Mouse (Mus musculus): ENCODE measurements around the gene Mapk8. TPM values are rescaled to one million over a fixed set of nuclear protein-coding genes. Genes with fewer than 3 reads are reported as not detected.

Mapk8 gene
- total RNA-seq, 1 experiment = 19.6 TPM

DNA sequence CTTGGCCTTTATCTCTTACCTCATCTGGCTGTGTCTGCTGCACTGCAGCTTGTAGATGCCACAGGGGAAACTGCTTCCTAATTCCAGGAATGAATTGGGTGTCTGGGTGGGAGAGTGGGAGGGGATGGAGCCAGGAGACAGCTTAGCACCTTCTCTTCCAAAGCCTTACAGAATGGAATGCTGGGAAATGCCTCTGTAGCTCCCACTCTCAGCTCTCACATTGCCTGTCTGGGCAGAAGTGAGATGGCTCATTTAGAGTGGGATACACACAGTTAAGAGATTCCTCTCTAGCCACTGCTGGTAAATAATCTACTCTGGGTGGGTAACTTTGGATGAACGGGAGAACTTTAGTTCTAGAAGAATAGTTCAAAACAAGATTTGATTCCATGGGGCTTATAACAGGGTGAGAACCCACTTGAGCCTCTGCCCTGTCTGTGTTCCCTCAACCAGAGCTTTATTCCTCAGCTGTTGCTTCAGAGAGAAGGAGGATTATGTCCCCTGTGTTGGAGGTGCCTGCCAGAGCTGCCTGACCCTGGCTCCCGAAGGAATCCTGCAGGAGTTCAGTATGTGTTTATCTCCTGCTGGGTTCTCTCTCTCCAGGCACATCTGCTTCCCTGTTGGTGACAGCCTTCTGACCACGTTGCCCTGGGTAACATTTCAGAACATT is 29.3 kb upstream of the Mapk8 start:
- H3K4me3 ChIP-seq (ENCODE audit: insufficient read depth in 1 of 2, low read depth in 1 of 2, low read length in 2 of 2, poor library complexity in 1 of 2, severe bottlenecking in 1 of 2) = no peak overlapping the region
- no peaks in the 10 kb centered on the region for H3K36me3 ChIP-seq (ENCODE audit: control insufficient read depth, insufficient read depth, low read length, poor library complexity, severe bottlenecking)
- H3K27ac ChIP-seq (ENCODE audit: insufficient read depth, low read depth, low read length, poor library complexity, severe bottlenecking) = no peak overlapping the region
- in situ Hi-C loops (cut with MboI; ENCODE audit: low sequenced_read_pairs in 2 of 2, unreplicated experiment in 2 of 2) = no loop called here
- no peak overlapping the region for H3K9ac ChIP-seq (ENCODE audit: insufficient read depth, low read depth, low read length, poor library complexity, severe bottlenecking)
- no peaks in the 10 kb centered on the region for H3K4me1 ChIP-seq (ENCODE audit: control insufficient read depth in 2 of 2, insufficient read depth in 2 of 2, low read length in 2 of 2, poor library complexity in 1 of 2)
- TF ChIP-seq HCFC1 (IDR thresholded peaks at IDR 0.05; ENCODE audit: borderline replicate concordance, insufficient read depth, low read length) = no peak
- no peak for TF ChIP-seq MAFK (IDR thresholded peaks at IDR 0.05; ENCODE audit: insufficient read depth, low read depth, low read length)
- TF ChIP-seq ZNF384 (IDR thresholded peaks at IDR 0.05; ENCODE audit: low read depth, low read length) = no peak
- no peak for TF ChIP-seq CHD2 (IDR thresholded peaks at IDR 0.05; ENCODE audit: low read depth, low read length)
- DNase-seq (ENCODE audit: low read depth, low spot score) = no peak
- H3K9me3 ChIP-seq (ENCODE audit: control insufficient read depth, insufficient read depth, low read depth, low read length) = no peaks in the 10 kb centered on the region

DNA sequence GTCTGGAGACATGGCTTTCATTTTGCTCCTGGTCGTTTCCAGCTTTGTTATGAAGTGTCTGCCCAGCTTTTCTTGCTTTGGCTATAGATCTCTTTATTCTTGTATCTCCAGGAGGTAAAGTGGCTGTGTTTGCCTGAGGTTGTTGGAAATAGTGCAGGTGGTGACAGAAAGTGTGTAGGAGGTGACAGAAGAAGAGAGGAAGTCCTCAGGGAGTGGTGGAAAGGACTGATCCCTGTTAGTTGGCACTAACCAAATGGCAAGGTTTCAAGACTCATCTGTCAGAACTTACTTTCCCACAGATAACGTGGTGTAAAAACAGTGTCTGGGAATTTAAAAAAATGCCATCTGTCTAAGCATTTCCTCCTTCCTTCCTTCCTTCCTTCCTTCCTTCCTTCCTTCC is 27.5 kb upstream of the Mapk8 start:
- no peak for TF ChIP-seq CHD2 (IDR thresholded peaks at IDR 0.05; ENCODE audit: low read depth, low read length)
- no peak for TF ChIP-seq HCFC1 (IDR thresholded peaks at IDR 0.05; ENCODE audit: borderline replicate concordance, insufficient read depth, low read length)
- no peak for TF ChIP-seq ZNF384 (IDR thresholded peaks at IDR 0.05; ENCODE audit: low read depth, low read length)
- no peak for TF ChIP-seq MAFK (IDR thresholded peaks at IDR 0.05; ENCODE audit: insufficient read depth, low read depth, low read length)
- TF ChIP-seq ZC3H11A (IDR thresholded peaks at IDR 0.05; ENCODE audit: borderline replicate concordance, low read depth, low read length) = no peak
- Histone ChIP-seq H3K27ac (ENCODE audit: insufficient read depth, low read depth, low read length, poor library complexity, severe bottlenecking) (no peak overlapping the region), H3K9me3 (ENCODE audit: control insufficient read depth, insufficient read depth, low read depth, low read length) (no peaks in the 10 kb centered on the region), H3K4me1 (ENCODE audit: control insufficient read depth in 2 of 2, insufficient read depth in 2 of 2, low read length in 2 of 2, poor library complexity in 1 of 2) (no peaks in the 10 kb centered on the region), H3K9ac (ENCODE audit: insufficient read depth, low read depth, low read length, poor library complexity, severe bottlenecking) (no peak overlapping the region), H3K36me3 (ENCODE audit: control insufficient read depth, insufficient read depth, low read length, poor library complexity, severe bottlenecking) (no peaks in the 10 kb centered on the region), H3K4me3 (ENCODE audit: insufficient read depth in 1 of 2, low read depth in 1 of 2, low read length in 2 of 2, poor library complexity in 1 of 2, severe bottlenecking in 1 of 2) (no peak overlapping the region)
- DNase-seq (ENCODE audit: low read depth, low spot score) = no peak
- in situ Hi-C loops (cut with MboI; ENCODE audit: low sequenced_read_pairs in 2 of 2, unreplicated experiment in 2 of 2) = no loop called here

DNA sequence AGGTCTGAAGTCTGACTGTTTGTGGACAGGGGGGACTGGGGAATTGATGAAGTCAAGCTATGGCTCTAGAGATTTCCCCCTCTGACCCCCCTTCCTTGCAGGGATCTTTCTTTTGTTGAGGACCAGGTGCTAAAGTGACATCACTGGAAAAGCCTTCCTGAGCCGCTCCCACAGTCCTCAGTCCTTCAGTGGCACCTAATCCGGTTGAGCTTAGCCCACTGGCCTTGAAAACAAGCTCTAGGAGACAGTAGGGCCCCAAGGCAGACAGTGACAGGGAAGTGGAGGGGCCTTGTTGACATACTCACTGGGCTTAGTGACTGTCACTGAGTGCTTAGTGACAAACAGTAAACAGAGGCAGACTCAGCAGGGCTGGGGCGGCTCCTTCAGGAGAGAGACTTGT is 24.4 kb upstream of the Mapk8 start, which contains the start of gene Frmpd2:
Gene Frmpd2 (plus strand): TSS at position 366 of the 400 bp plus-strand sequence.
- in situ Hi-C loops (cut with MboI; ENCODE audit: low sequenced_read_pairs in 2 of 2, unreplicated experiment in 2 of 2) = no loop called here
- no peak within 1 kb of the TSS for H3K27ac ChIP-seq (ENCODE audit: insufficient read depth, low read depth, low read length, poor library complexity, severe bottlenecking)
- DNase-seq (ENCODE audit: low read depth, low spot score) = no peak

DNA sequence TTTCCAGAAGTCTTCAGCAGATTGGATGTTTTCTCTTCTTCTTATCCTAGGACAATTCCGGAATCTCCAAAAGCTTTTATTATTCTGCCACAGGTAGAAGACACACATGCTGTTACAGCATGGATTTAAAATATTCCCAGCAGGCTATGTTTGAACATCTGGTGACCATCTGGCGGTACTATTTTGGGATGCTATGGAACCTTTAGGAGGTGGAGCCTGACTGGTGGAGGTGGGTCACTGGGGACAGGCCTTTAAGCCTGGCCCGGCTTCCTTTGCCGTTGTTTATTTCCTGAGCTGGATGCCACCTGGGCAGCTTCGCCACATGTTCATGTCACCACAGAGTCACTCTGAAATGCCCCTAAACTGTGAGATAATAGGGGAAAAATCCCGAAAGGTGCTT is 20.8 kb upstream of the Mapk8 start:
- DNase-seq (ENCODE audit: low read depth, low spot score) = no peak

More for the DNA sequence above, 24.4 kb upstream of the Mapk8 start, which contains the start of gene Frmpd2:
- H3K9me3 ChIP-seq (ENCODE audit: control insufficient read depth, insufficient read depth, low read depth, low read length) = no peaks in the 10 kb centered on the region
- no peaks in the 10 kb centered on the region for H3K4me1 ChIP-seq (ENCODE audit: control insufficient read depth in 2 of 2, insufficient read depth in 2 of 2, low read length in 2 of 2, poor library complexity in 1 of 2)
- no peak for TF ChIP-seq ZC3H11A (IDR thresholded peaks at IDR 0.05; ENCODE audit: borderline replicate concordance, low read depth, low read length)
- TF ChIP-seq ZNF384 (IDR thresholded peaks at IDR 0.05; ENCODE audit: low read depth, low read length) = no peak
- TF ChIP-seq CHD2 (IDR thresholded peaks at IDR 0.05; ENCODE audit: low read depth, low read length) = no peak
- no peak for TF ChIP-seq MAFK (IDR thresholded peaks at IDR 0.05; ENCODE audit: insufficient read depth, low read depth, low read length)
- TF ChIP-seq HCFC1 (IDR thresholded peaks at IDR 0.05; ENCODE audit: borderline replicate concordance, insufficient read depth, low read length) = no peak
- no peak within 1 kb of the TSS for H3K9ac ChIP-seq (ENCODE audit: insufficient read depth, low read depth, low read length, poor library complexity, severe bottlenecking)
- H3K36me3 ChIP-seq (ENCODE audit: control insufficient read depth, insufficient read depth, low read length, poor library complexity, severe bottlenecking) = no peaks in the 10 kb centered on the region
- H3K4me3 ChIP-seq (ENCODE audit: insufficient read depth in 1 of 2, low read depth in 1 of 2, low read length in 2 of 2, poor library complexity in 1 of 2, severe bottlenecking in 1 of 2) = no peak within 1 kb of the TSS

More for the DNA sequence above, 20.8 kb upstream of the Mapk8 start:
- no peaks in the 10 kb centered on the region for H3K36me3 ChIP-seq (ENCODE audit: control insufficient read depth, insufficient read depth, low read length, poor library complexity, severe bottlenecking)
- TF ChIP-seq CHD2 (IDR thresholded peaks at IDR 0.05; ENCODE audit: low read depth, low read length) (no peak), ZC3H11A (IDR thresholded peaks at IDR 0.05; ENCODE audit: borderline replicate concordance, low read depth, low read length) (no peak), HCFC1 (IDR thresholded peaks at IDR 0.05; ENCODE audit: borderline replicate concordance, insufficient read depth, low read length) (no peak), ZNF384 (IDR thresholded peaks at IDR 0.05; ENCODE audit: low read depth, low read length) (no peak)
- H3K4me3 ChIP-seq (ENCODE audit: insufficient read depth in 1 of 2, low read depth in 1 of 2, low read length in 2 of 2, poor library complexity in 1 of 2, severe bottlenecking in 1 of 2) = no peak overlapping the region
- in situ Hi-C loops (cut with MboI; ENCODE audit: low sequenced_read_pairs in 2 of 2, unreplicated experiment in 2 of 2) = no loop called here
- H3K9me3 ChIP-seq (ENCODE audit: control insufficient read depth, insufficient read depth, low read depth, low read length) = no peaks in the 10 kb centered on the region
- H3K4me1 ChIP-seq (ENCODE audit: control insufficient read depth in 2 of 2, insufficient read depth in 2 of 2, low read length in 2 of 2, poor library complexity in 1 of 2) = no peaks in the 10 kb centered on the region
- no peak overlapping the region for H3K9ac ChIP-seq (ENCODE audit: insufficient read depth, low read depth, low read length, poor library complexity, severe bottlenecking)
- H3K27ac ChIP-seq (ENCODE audit: insufficient read depth, low read depth, low read length, poor library complexity, severe bottlenecking) = no peak overlapping the region
